Mouse (Mus musculus) forebrain, postnatal 0 days (tissue): ENCODE results near the gene Hspa12a. TPM values are rescaled to one million over a fixed set of nuclear protein-coding genes. Genes with fewer than 3 reads are reported as not detected.

Source experiments
- ATAC-seq: fragments of 200-750 bp; cut with Nextera tagmentation; 2 replicates; pipeline ENCODE4 v1.8.0; 2017; ENCODE audit warnings: mild to moderate bottlenecking, moderate library complexity
- DNase-seq: peaks from one replicate; pipeline ENCODE4 v3.0.0-alpha.2; 2015
- H3K27ac ChIP-seq: fragments of 300-500 bp; sonication (generic); 2 replicates; pipeline ENCODE4 v1.5.1; 2014; ENCODE audit warnings: low read depth, mild to moderate bottlenecking, antibody characterized with exemption, low read length, moderate library complexity, mixed read lengths
- H3K27me3 ChIP-seq: fragments of 300-500 bp; sonication (generic); 2 replicates; pipeline ENCODE4 v1.6.1; 2014; ENCODE audit warnings: mild to moderate bottlenecking, low read length, mixed read lengths; ENCODE audit not compliant: insufficient read depth
- H3K36me3 ChIP-seq: fragments of 300-500 bp; sonication (generic); 2 replicates; pipeline ENCODE4 v1.6.1; 2014; ENCODE audit warnings: mild to moderate bottlenecking, moderate library complexity; ENCODE audit not compliant: insufficient read depth
- H3K4me1 ChIP-seq: fragments of 300-500 bp; sonication (generic); 2 replicates; pipeline ENCODE4 v1.6.1; 2014; ENCODE audit warnings: antibody characterized with exemption; ENCODE audit not compliant: insufficient read depth
- H3K4me2 ChIP-seq: fragments of 300-500 bp; sonication (generic); 2 replicates; pipeline ENCODE4 v1.6.1; 2014; ENCODE audit warnings: low read depth, mild to moderate bottlenecking, moderate library complexity
- H3K4me3 ChIP-seq: fragments of 300-500 bp; sonication (generic); 2 replicates; pipeline ENCODE4 v1.5.1; 2014; ENCODE audit warnings: low read depth, low read length, mixed read lengths
- H3K9ac ChIP-seq: fragments of 300-500 bp; sonication (generic); 2 replicates; pipeline ENCODE4 v1.6.1; 2014; ENCODE audit warnings: mild to moderate bottlenecking
- H3K9me3 ChIP-seq: fragments of 300-500 bp; sonication (generic); 2 replicates; pipeline ENCODE4 v1.6.1; 2016; ENCODE audit warnings: low read length
- CTCF ChIP-seq: sonication (generic); IDR thresholded peaks from 2 replicates; pipeline ENCODE4 v1.5.1; 2016; ENCODE audit warnings: antibody characterized with exemption, control low read depth, low read depth
- WGBS: fragments of 180-500 bp; shearing (Covaris S2); extraction: QIAGEN DNeasy Blood & Tissue Kit; methylation state at CpG from one replicate; pipeline ENCODE4 v1.1.7; 2014; 5-methylcytosine and 5-hydroxymethylcytosine counted together
- polyA plus RNA-seq: library from polyadenylated mRNA; unstranded; fragments of >200 nt; fragmentation: Nextera tagmentation; extraction: Ambion mirVana; gene quantifications from 2 replicates; pipeline ENCODE4 v1.2.1, GENCODE M21; 2015
- total RNA-seq: library from RNA; depleted of rRNA; stranded (reverse); fragments of >200 nt; gene quantifications from 2 replicates; pipeline ENCODE4 v1.2.3, GENCODE M21; 2014

The Hspa12a gene
- total and polyA plus RNA-seq, 2 experiments from 2014 or later, result 52.6 to 75.8 TPM

GRCm38 (mm10) chr19:58789194-58789593, 154.3 kb downstream of the Hspa12a start:
- Histone ChIP-seq H3K27me3 (no peaks in the 10 kb centered on the region), H3K9me3 (no peaks in the 10 kb centered on the region), H3K4me2 (no peak overlapping the region), H3K4me3 (no peak overlapping the region), H3K4me1 (0 out of 2 replicates have a peak, but pooled peaks cover 4% of the 10 kb centered on the region), H3K9ac (no peak overlapping the region), H3K36me3 (no peaks in the 10 kb centered on the region), H3K27ac (peak overlapping the region; percentile 35; the same call in 1 of the 2 replicates)
- DNase-seq (no peak), ATAC-seq (peak; percentile 43; the same call in 1 of the 2 replicates)
- TF ChIP-seq CTCF, result no peak
- 43% methylated on average over 11 of the region's 11 CpGs for WGBS

- no peak overlapping the region for H3K4me2 ChIP-seq
- 21% methylated on average over 7 of the region's 7 CpGs for WGBS
- DNase-seq (peak; percentile 62), ATAC-seq (peak; percentile 84)
- H3K9ac ChIP-seq, result no peak overlapping the region
- TF ChIP-seq CTCF, result no peak
- H3K27me3 ChIP-seq, result no peaks in the 10 kb centered on the region
- H3K4me3 ChIP-seq, result no peak overlapping the region
- no peaks in the 10 kb centered on the region for H3K9me3 ChIP-seq
- H3K27ac ChIP-seq, result peak overlapping the region; percentile 9; the same call in 1 of the 2 replicates
- H3K4me1 ChIP-seq, result peaks cover 5% of the 10 kb centered on the region; the same call in 1 of the 2 replicates
- H3K36me3 ChIP-seq, result no peaks in the 10 kb centered on the region
These were observed 159.5 kb downstream of the Hspa12a start for GRCm38 (mm10) chr19:58783938-58784337.

DNA sequence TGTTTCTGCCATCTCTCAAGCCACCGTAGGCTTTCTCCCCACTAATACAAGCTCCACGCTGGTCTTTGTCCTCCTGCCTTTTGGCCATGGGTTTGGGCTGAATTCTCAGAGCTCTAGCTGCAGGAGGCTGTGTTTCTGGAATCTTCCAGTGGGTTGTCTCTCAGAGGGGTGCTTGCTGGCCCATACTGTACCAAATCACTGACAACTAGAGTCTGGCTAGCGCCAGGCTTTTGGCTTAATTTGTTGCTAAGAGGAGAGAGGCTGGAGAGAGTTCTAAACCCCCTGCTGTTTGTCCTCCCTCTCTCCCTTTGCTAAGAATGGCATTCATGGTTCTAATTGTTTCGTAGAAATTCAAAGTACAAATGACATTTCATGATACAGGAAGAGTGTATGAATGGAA, 161.9 kb downstream of the Hspa12a start:
- peaks cover 5% of the 10 kb centered on the region; the same call in 1 of the 2 replicates for H3K4me1 ChIP-seq
- no peak overlapping the region for H3K27ac ChIP-seq
- DNase-seq, result peak; percentile 26

DNA sequence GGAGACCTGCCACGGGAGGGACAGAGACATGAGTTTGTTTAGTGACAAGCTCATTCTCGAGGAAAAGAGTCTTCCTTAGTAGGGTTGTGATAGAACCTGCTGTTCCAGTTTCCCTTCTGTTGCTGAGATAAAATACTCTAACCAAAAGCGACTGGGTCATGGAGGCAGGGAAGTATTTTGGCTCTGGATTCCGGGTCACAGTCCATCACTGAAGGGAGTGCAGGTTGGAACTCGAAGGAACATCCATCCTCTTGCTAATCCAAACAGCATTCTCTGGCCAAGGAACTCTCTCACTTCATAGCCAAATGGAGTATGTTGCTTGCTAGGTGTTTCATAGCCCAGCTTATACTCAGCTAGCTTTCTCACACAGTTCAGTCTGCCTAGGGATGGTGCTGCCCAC, 167.0 kb downstream of the Hspa12a start:
- no peaks in the 10 kb centered on the region for H3K27me3 ChIP-seq
- WGBS, result 76% methylated on average over 5 of the region's 5 CpGs
- H3K36me3 ChIP-seq, result no peaks in the 10 kb centered on the region
- DNase-seq, result no peak
- H3K27ac ChIP-seq, result no peak overlapping the region
- H3K4me3 ChIP-seq, result no peak overlapping the region
- ATAC-seq, result no peak
- no peak for TF ChIP-seq CTCF
- no peak overlapping the region for H3K4me2 ChIP-seq
- no peaks in the 10 kb centered on the region for H3K9me3 ChIP-seq
- H3K9ac ChIP-seq, result no peak overlapping the region
- H3K4me1 ChIP-seq, result no peaks in the 10 kb centered on the region

More for the DNA sequence above, 161.9 kb downstream of the Hspa12a start:
- Histone ChIP-seq H3K36me3 (no peaks in the 10 kb centered on the region), H3K4me3 (no peak overlapping the region), H3K4me2 (no peak overlapping the region), H3K9ac (no peak overlapping the region; the same call in 1 of the 2 replicates), H3K27me3 (no peaks in the 10 kb centered on the region), H3K9me3 (no peaks in the 10 kb centered on the region)
- WGBS, result 18% methylated on average over 4 of the region's 4 CpGs
- TF ChIP-seq CTCF, result no peak
- peak; percentile 70; the same call in 1 of the 2 replicates for ATAC-seq

DNA sequence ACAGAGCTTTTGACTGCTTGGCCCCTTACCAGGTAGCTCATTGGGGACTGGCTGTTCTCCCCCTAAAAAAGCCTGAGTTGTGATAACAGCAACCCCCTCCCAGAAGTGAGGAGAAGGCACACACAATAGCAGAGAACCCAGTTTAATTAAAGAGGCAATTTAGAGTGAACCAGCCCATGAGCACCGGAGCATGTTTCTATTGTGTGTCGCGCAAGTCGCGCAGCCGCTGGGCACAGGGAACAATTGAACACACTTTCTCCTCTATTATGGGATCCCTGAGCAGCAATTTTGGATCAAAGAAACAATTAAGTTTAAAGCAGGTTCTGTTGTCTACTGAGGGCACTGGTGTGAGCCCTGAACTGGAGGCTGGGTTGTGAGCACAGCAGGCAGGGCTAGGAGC, 176.1 kb downstream of the Hspa12a start:
- no peak for DNase-seq

GRCm38 (mm10) chr19:58762848-58763541, 180.5 kb downstream of the Hspa12a start:
- Histone ChIP-seq H3K4me3 (no peak overlapping the region), H3K36me3 (no peaks in the 10 kb centered on the region), H3K9me3 (no peaks in the 10 kb centered on the region), H3K27ac (peak overlapping the region; percentile 6), H3K27me3 (no peaks in the 10 kb centered on the region), H3K9ac (no peak overlapping the region), H3K4me1 (0 out of 2 replicates have a peak, but pooled peaks cover 4% of the 10 kb centered on the region), H3K4me2 (peak overlapping the region; percentile 2; the same call in 1 of the 2 replicates)
- peak; percentile 93 for TF ChIP-seq CTCF
- 13% methylated on average over 12 of the region's 12 CpGs for WGBS
- DNase-seq (peak; percentile 85), ATAC-seq (peak; percentile 92)

More for the DNA sequence above, 176.1 kb downstream of the Hspa12a start:
- no peak overlapping the region for H3K4me3 ChIP-seq
- H3K9me3 ChIP-seq, result no peaks in the 10 kb centered on the region
- no peak overlapping the region for H3K4me2 ChIP-seq
- H3K36me3 ChIP-seq, result no peaks in the 10 kb centered on the region
- WGBS, result 15% methylated on average over 6 of the region's 6 CpGs
- 0 out of 2 replicates have a peak, but pooled peaks cover 4% of the 10 kb centered on the region for H3K4me1 ChIP-seq
- no peak overlapping the region for H3K9ac ChIP-seq
- TF ChIP-seq CTCF, result no peak
- no peak for ATAC-seq
- H3K27me3 ChIP-seq, result no peaks in the 10 kb centered on the region
- H3K27ac ChIP-seq, result no peak overlapping the region

DNA sequence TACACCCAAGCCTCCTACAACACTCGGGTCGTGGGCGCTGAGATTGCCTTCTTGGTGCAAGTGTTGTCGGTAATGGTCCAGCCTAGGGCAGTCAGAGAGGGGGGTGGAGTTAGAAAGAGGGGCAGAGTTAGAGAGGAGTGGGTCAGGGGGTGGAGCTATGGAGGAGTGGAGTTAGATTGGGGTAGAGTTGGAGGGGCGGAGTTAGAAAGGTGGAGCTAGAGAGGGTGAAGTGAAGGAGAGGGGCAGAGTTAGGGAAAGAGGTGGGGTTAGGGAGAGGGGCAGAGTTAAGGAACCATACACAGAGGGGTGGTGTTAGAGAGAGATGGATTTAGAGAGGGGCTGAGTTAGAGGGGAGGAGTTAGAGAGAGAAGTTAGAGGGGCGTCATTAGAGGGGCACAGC, 181.1 kb downstream of the Hspa12a start:
- no peak overlapping the region for H3K9ac ChIP-seq
- no peak overlapping the region for H3K27ac ChIP-seq
- no peaks in the 10 kb centered on the region for H3K9me3 ChIP-seq
- WGBS, result 37% methylated on average over 6 of the region's 6 CpGs
- no peak overlapping the region for H3K4me3 ChIP-seq
- peak; percentile 47 for ATAC-seq
- DNase-seq, result no peak
- 0 out of 2 replicates have a peak, but pooled peaks cover 4% of the 10 kb centered on the region for H3K4me1 ChIP-seq
- no peak overlapping the region for H3K4me2 ChIP-seq
- no peaks in the 10 kb centered on the region for H3K36me3 ChIP-seq
- TF ChIP-seq CTCF, result no peak
- H3K27me3 ChIP-seq, result no peaks in the 10 kb centered on the region
